Mouse (Mus musculus): ENCODE measurements around the gene Whamm. TPM values are rescaled to one million over a fixed set of nuclear protein-coding genes. Genes with fewer than 3 reads are reported as not detected.

Gene Whamm
- polyA plus RNA-seq, 1 experiment, result 18.2 TPM

DNA sequence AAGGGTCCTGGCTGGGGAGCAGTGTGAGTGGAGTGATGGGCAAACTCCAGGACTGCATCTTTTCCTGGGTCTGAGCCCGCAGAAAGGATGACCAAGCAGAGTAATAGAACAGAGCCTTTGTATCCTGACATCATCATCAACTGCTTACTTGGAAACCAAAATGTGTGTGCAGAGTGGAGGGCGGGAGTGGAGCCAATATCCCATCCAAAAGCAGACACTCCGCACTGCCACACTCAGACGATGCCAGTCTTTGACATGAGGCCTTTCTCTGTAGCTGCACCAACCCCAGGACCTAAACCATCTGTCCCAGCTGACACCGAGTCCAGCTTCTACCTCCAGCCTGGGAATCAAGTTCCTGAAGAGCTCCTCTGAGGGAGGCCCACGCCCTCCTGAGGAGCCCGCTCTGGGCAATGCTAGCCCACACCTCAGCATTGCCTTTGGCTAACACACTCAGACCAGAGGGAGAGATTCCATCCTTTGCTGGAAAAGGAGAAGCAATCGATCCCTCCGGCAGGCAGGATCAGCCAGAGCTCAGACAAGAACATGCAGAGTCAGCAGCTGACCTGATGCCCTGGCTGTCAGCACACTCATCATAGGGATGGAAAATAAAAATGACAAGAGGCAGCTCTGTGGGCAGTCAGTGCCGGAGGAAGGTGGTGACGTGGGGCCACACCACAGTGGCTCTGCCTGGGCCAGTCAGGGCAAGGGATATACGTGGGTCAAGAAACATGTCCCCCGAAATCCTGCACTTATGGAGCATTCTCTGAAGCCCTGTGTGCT is 42.0 kb downstream of the Whamm start:
- WGBS, result 83% methylated on average over 13 of the region's 13 CpGs
- no peak for TF ChIP-seq POLR2A (IDR thresholded peaks at IDR 0.05; ENCODE audit: borderline replicate concordance, control insufficient read depth, low read depth, low read length)
- no peak for TF ChIP-seq CTCF (IDR thresholded peaks at IDR 0.05; ENCODE audit: control insufficient read depth, insufficient read depth, low read length)
- Histone ChIP-seq H3K4me1 (ENCODE audit: control insufficient read depth, insufficient read depth, low read length) (no peaks in the 10 kb centered on the region), H3K27ac (ENCODE audit: control insufficient read depth, insufficient read depth, low read depth, low read length, poor library complexity) (no peak overlapping the region), H3K4me3 (replicated peaks; ENCODE audit: control insufficient read depth, low read depth, low read length) (no peak overlapping the region)

DNA sequence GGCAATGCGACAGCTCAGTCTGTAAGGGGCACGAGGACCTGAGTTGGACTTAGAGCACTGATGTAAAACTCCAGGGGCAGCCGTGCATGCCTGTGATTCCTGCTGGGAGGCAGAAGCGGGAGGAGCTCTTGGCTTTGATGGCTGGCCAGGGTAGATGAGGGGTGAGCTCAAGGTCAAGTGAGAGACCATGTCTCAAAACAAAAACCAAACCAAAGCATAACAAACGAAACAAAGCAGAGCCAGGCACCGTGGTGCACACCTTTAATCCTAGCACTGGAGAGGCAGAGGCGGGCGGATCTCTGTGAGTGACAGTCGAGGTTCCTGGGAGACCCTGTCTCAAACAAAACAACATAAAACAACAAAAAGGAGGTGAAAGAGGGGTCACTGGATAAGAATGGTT is 44.0 kb downstream of the Whamm start:
- no peak for TF ChIP-seq POLR2A (IDR thresholded peaks at IDR 0.05; ENCODE audit: borderline replicate concordance, control insufficient read depth, low read depth, low read length)
- TF ChIP-seq CTCF (IDR thresholded peaks at IDR 0.05; ENCODE audit: control insufficient read depth, insufficient read depth, low read length), result no peak

DNA sequence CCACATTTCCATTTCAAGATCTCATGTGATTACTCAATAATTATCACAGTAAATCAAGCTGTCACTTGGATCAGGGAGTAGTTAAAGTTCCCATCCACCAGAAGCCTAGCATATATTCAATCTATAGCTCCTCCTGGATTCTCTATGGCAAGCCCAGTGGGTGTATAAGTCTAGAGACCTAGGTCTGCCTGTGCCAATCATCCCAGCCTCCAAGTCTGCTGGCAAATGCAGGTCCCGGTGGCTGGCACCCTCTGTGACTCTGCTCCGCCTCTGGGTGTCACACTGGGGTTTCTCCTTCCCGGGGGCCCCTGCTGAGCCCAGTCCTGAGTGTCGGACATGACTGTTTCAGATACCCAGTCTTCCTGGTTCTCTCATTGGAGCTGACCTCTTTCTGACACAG is 51.7 kb downstream of the Whamm start:
- Histone ChIP-seq H3K4me3 (replicated peaks; ENCODE audit: control insufficient read depth, low read depth, low read length) (no peak overlapping the region), H3K27ac (ENCODE audit: control insufficient read depth, insufficient read depth, low read depth, low read length, poor library complexity) (no peak overlapping the region), H3K4me1 (ENCODE audit: control insufficient read depth, insufficient read depth, low read length) (no peaks in the 10 kb centered on the region)
- 64% methylated on average over 4 of the region's 4 CpGs for WGBS
- no peak for TF ChIP-seq POLR2A (IDR thresholded peaks at IDR 0.05; ENCODE audit: borderline replicate concordance, control insufficient read depth, low read depth, low read length)

More for the DNA sequence above, 44.0 kb downstream of the Whamm start:
- 73% methylated on average over 9 of the region's 9 CpGs for WGBS
- no peaks in the 10 kb centered on the region for H3K4me1 ChIP-seq (ENCODE audit: control insufficient read depth, insufficient read depth, low read length)
- no peak overlapping the region for H3K27ac ChIP-seq (ENCODE audit: control insufficient read depth, insufficient read depth, low read depth, low read length, poor library complexity)
- no peak overlapping the region for H3K4me3 ChIP-seq (replicated peaks; ENCODE audit: control insufficient read depth, low read depth, low read length)

DNA sequence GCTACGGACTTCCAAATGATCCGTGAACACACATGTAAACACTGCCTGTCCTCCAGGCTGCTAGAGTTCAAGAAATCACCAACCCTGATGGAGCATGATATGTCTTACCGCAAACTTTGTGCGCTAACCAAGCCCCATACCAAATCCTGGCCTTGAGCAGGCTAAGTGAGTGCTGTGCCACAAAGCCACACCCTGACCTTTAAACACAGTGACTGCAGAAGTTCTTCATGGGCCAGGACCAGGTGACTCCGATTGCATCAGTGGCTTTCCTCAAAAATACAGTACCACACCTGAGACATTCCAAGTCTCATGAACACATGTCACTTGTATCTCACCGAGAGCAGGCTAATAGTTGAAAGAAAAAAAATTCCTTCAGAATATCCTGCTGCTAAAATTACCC is 52.7 kb downstream of the Whamm start:
- TF ChIP-seq CTCF (IDR thresholded peaks at IDR 0.05; ENCODE audit: control insufficient read depth, insufficient read depth, low read length) (no peak), POLR2A (IDR thresholded peaks at IDR 0.05; ENCODE audit: borderline replicate concordance, control insufficient read depth, low read depth, low read length) (no peak)
- Histone ChIP-seq H3K4me3 (replicated peaks; ENCODE audit: control insufficient read depth, low read depth, low read length) (no peak overlapping the region), H3K4me1 (ENCODE audit: control insufficient read depth, insufficient read depth, low read length) (no peaks in the 10 kb centered on the region), H3K27ac (ENCODE audit: control insufficient read depth, insufficient read depth, low read depth, low read length, poor library complexity) (no peak overlapping the region)
- 81% methylated on average over 6 of the region's 6 CpGs for WGBS

DNA sequence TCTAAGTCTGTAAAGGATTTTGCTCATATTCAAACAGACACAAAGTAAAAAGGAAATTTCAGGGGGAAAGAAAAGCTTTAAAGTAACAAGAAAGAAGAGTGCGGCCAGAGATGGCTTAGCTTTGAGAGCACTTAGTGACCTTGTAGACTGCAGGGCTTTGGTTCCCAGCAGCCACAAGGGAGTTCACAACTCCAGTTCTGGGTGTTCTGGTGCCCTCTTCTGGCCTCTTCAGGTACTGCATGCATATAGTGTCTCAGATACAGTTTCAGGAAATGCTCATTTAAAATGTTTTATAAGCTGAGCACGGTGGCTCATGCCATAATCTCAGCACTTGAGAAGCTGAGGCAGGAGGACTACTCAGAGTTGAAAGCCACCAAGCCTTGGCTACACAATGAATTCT is 55.4 kb downstream of the Whamm start:
- TF ChIP-seq CTCF (IDR thresholded peaks at IDR 0.05; ENCODE audit: control insufficient read depth, insufficient read depth, low read length) (peak; percentile 44), POLR2A (IDR thresholded peaks at IDR 0.05; ENCODE audit: borderline replicate concordance, control insufficient read depth, low read depth, low read length) (no peak)
- Histone ChIP-seq H3K27ac (ENCODE audit: control insufficient read depth, insufficient read depth, low read depth, low read length, poor library complexity) (no peak overlapping the region), H3K4me1 (ENCODE audit: control insufficient read depth, insufficient read depth, low read length) (no peaks in the 10 kb centered on the region), H3K4me3 (replicated peaks; ENCODE audit: control insufficient read depth, low read depth, low read length) (no peak overlapping the region)
- 67% methylated on average over 2 of the region's 2 CpGs for WGBS

DNA sequence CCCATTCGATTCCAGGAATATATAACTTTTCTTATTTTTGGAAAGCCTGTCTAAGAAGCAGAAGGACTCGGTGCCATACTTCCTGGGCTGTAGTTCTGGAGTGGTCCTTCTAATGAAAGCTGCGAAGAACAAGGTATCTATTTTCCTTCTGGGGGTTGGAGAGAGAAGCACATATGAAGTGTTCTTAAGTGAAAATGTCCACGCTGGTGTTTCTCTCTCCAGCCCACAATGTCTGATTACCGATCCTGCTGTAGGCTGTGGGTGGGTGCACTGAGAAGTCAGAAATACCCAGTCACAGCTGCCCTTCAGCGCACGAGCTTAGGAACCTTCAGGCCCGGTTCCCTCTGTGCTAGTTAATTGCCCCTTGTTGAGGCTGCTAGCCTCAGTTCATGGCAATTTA is 60.2 kb downstream of the Whamm start:
- Histone ChIP-seq H3K4me1 (ENCODE audit: control insufficient read depth, insufficient read depth, low read length) (no peaks in the 10 kb centered on the region), H3K4me3 (replicated peaks; ENCODE audit: control insufficient read depth, low read depth, low read length) (no peak overlapping the region), H3K27ac (ENCODE audit: control insufficient read depth, insufficient read depth, low read depth, low read length, poor library complexity) (no peak overlapping the region)
- 81% methylated on average over 8 of the region's 8 CpGs for WGBS
- TF ChIP-seq CTCF (IDR thresholded peaks at IDR 0.05; ENCODE audit: control insufficient read depth, insufficient read depth, low read length) (no peak), POLR2A (IDR thresholded peaks at IDR 0.05; ENCODE audit: borderline replicate concordance, control insufficient read depth, low read depth, low read length) (no peak)

DNA sequence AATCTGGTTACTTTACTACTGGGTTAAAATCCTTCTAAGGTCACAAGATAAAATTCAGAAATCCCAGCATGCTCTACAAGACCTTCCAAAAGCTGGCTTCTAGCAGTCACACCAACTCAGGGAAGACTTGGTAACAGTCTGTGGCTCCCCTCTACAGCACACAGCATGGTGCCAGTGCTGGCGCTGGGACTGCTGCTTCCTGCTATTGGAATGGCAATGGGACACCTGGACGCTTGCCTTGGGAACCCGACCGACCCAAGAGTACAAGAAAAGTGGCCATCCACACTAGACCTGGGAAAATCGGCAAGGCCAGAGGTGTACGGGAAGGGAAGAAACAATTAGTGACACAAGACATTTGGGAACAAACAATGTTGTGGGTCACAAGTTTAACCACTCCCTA is 61.5 kb downstream of the Whamm start:
- H3K27ac ChIP-seq (ENCODE audit: control insufficient read depth, insufficient read depth, low read depth, low read length, poor library complexity), result no peak overlapping the region
- no peak overlapping the region for H3K4me3 ChIP-seq (replicated peaks; ENCODE audit: control insufficient read depth, low read depth, low read length)
- TF ChIP-seq CTCF (IDR thresholded peaks at IDR 0.05; ENCODE audit: control insufficient read depth, insufficient read depth, low read length), result no peak
- TF ChIP-seq POLR2A (IDR thresholded peaks at IDR 0.05; ENCODE audit: borderline replicate concordance, control insufficient read depth, low read depth, low read length), result no peak
- H3K4me1 ChIP-seq (ENCODE audit: control insufficient read depth, insufficient read depth, low read length), result no peaks in the 10 kb centered on the region
- 75% methylated on average over 6 of the region's 6 CpGs for WGBS

DNA sequence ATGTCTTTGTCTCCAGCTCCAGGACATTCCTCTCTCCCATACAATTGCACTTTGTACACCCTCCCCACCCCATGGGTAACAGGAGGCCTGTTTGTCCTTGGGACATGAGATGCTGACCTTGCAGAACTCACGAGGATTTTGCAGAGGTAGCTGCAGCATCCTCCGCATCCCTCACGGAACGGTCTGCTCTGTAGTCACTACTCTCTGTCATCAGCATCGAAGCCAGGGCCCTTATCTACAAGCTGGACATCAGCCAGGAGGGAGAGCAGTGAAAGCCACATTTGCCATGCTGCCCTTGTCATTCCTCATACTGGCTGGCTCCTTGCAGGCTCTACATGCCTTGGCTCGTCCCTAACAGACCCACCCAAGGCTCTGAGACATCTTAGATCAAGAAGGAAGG is 70.0 kb downstream of the Whamm start:
- Histone ChIP-seq H3K27ac (ENCODE audit: control insufficient read depth, insufficient read depth, low read depth, low read length, poor library complexity) (no peak overlapping the region), H3K4me3 (replicated peaks; ENCODE audit: control insufficient read depth, low read depth, low read length) (no peak overlapping the region), H3K4me1 (ENCODE audit: control insufficient read depth, insufficient read depth, low read length) (no peaks in the 10 kb centered on the region)
- WGBS, result 70% methylated on average over 6 of the region's 6 CpGs
- no peak for TF ChIP-seq CTCF (IDR thresholded peaks at IDR 0.05; ENCODE audit: control insufficient read depth, insufficient read depth, low read length)
- no peak for TF ChIP-seq POLR2A (IDR thresholded peaks at IDR 0.05; ENCODE audit: borderline replicate concordance, control insufficient read depth, low read depth, low read length)
